Mouse (Mus musculus): Measurements from ENCODE around the gene Rasa3. TPM values are rescaled to one million over a fixed set of nuclear protein-coding genes. Genes with fewer than 3 reads are reported as not detected.

Rasa3 gene
- polyA plus RNA-seq (2012; rRNA removed; ENCODE audit: low replicate concordance), result 56.1 and 83.3 TPM in 2 replicates

DNA sequence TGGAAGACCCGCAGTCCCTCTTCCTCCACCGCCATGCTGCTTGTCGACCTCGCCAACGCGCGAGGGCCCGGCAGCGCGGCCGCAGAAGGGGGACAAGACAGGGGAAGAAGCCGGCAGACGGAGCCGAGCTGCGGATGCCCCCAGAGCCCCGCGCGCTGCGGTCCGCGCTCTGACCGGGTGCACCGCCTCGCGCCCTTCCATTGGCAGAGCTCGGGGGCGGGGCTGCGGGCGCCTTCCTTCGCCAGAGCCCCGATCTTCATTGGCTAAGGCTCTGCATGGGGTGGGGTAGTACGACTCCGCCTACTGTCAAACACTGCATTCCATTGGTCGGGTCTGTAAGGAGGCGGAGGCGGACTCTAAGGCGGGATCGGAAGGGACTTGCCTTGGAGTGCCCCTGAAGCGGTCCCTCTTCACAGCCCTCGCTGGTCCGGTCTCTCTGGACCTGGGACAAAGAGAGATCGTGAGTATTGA is at the start of gene Rasa3:
Rasa3 (minus strand) TSS at position 191 of the 471 bp plus-strand sequence.

GRCm38 (mm10) chr8:13705668-13706067 is 28.3 kb upstream of the Rasa3 start, which contains the start of gene Cfap97d2:
TSS of gene Cfap97d2 (plus strand) at chr8:13705889.

GRCm38 (mm10) chr8:13562118-13562517 is 115.3 kb downstream of the Rasa3 start, which contains the start of gene 1700029H14Rik:
TSS of gene 1700029H14Rik (minus strand) at chr8:13562461.

Other genes starting within 250 kb of the Rasa3 start
- 9.1 and 17.6 TPM in 2 replicates for gene Tmem255b, start 242.4 kb downstream of the Rasa3 start, polyA plus RNA-seq (2012; rRNA removed; ENCODE audit: low replicate concordance)
- gene Gas6, start 183.1 kb downstream of the Rasa3 start, polyA plus RNA-seq (2012; rRNA removed; ENCODE audit: low replicate concordance), result 185 and 434 TPM in 2 replicates
- 0.10 TPM in 1 of 2 replicates, not detected in the other for gene 1700029H14Rik, start 115.1 kb downstream of the Rasa3 start, polyA plus RNA-seq (2012; rRNA removed; ENCODE audit: low replicate concordance)
- gene Cfap97d2, start 28.3 kb upstream of the Rasa3 start, polyA plus RNA-seq (2012; rRNA removed; ENCODE audit: low replicate concordance), result 0.13 TPM in 1 of 2 replicates, not detected in the other
- gene Cdc16, start 80.1 kb upstream of the Rasa3 start, polyA plus RNA-seq (2012; rRNA removed; ENCODE audit: low replicate concordance), result 41.7 and 67.8 TPM in 2 replicates
- gene Upf3a, start 108.0 kb upstream of the Rasa3 start, polyA plus RNA-seq (2012; rRNA removed; ENCODE audit: low replicate concordance), result 10.3 and 11.5 TPM in 2 replicates
- gene AF366264, start 160.8 kb upstream of the Rasa3 start, polyA plus RNA-seq (2012; rRNA removed; ENCODE audit: low replicate concordance), result not detected in 2 replicates
- gene Champ1, start 192.0 kb upstream of the Rasa3 start, polyA plus RNA-seq (2012; rRNA removed; ENCODE audit: low replicate concordance), result 7.7 and 19.6 TPM in 2 replicates
- gene Coprs, start 212.7 kb upstream of the Rasa3 start, polyA plus RNA-seq (2012; rRNA removed; ENCODE audit: low replicate concordance), result 14.5 and 17.3 TPM in 2 replicates